ENCODE assay signal across 21 mouse cellular contexts in genomic region chr10:13572410-13572809, GRCm38 (mm10).
"Had no signal": no experiment of that assay in that cellular context is flagged by ENCODE, and none has a peak within 500 bp of the region (broad histone marks: within the 10 kb centered on the region; RNA-seq: fewer than 3 reads in every experiment).

No protein-coding gene starts in this region.

- ATAC-seq: liver, embryonic 12.5 days; midbrain, embryonic 13.5 days; midbrain, embryonic 16.5 days had no signal

- H3K4me3 ChIP-seq: limb, embryonic 10.5 days; limb, embryonic 13.5 days; liver, embryonic 12.5 days; liver, embryonic 15.5 days; lung, embryonic 15.5 days; megakaryocyte, embryonic 14.5 days; midbrain, embryonic 10.5 days; midbrain, embryonic 13.5 days; stomach, embryonic 15.5 days had no signal

- H3K9me3 ChIP-seq: limb, embryonic 10.5 days; limb, embryonic 13.5 days; liver, embryonic 12.5 days; liver, embryonic 15.5 days; lung, embryonic 15.5 days; megakaryocyte, embryonic 14.5 days; midbrain, embryonic 10.5 days; midbrain, embryonic 13.5 days; stomach, embryonic 15.5 days had no signal

- H3K27ac ChIP-seq: kidney, postnatal 0 days; limb, embryonic 10.5 days; limb, embryonic 13.5 days; liver, embryonic 12.5 days; liver, embryonic 15.5 days; lung, embryonic 15.5 days; midbrain, embryonic 10.5 days; midbrain, embryonic 13.5 days; stomach, embryonic 15.5 days had no signal

- H3K36me3 ChIP-seq: limb, embryonic 10.5 days; limb, embryonic 13.5 days; liver, embryonic 12.5 days; liver, embryonic 15.5 days; lung, embryonic 15.5 days; midbrain, embryonic 10.5 days; midbrain, embryonic 13.5 days; stomach, embryonic 15.5 days had no signal

- DNase-seq: kidney, adult 18-20 months; kidney, postnatal 36 days; layer of hippocampus, postnatal 36 days; liver; lung, adult 18-20 months; lung, postnatal 10 days; lung, postnatal 36 days; spleen, adult 18-20 months; thymus, adult 18-20 months; thymus, postnatal 36 days had no signal

- H3K4me2 ChIP-seq: liver, embryonic 12.5 days; liver, embryonic 15.5 days; lung, embryonic 15.5 days; midbrain, embryonic 13.5 days; stomach, embryonic 15.5 days had no signal

- H3K9ac ChIP-seq: limb, embryonic 13.5 days; liver, embryonic 12.5 days; liver, embryonic 15.5 days; lung, embryonic 15.5 days; midbrain, embryonic 13.5 days; stomach, embryonic 15.5 days had no signal

- H3K4me1 ChIP-seq: limb, embryonic 10.5 days; liver, embryonic 12.5 days; liver, embryonic 15.5 days; stomach, embryonic 15.5 days had no signal

- H3K27me3 ChIP-seq: liver, embryonic 12.5 days; liver, embryonic 15.5 days; lung, embryonic 15.5 days; megakaryocyte, embryonic 14.5 days; stomach, embryonic 15.5 days had no signal
